Mouse (Mus musculus): Measurements from ENCODE around the gene Htra2. TPM values are rescaled to one million over a fixed set of nuclear protein-coding genes. Genes with fewer than 3 reads are reported as not detected.

The Htra2 gene
- polyA plus RNA-seq, 1 experiment: 49.3 TPM

DNA sequence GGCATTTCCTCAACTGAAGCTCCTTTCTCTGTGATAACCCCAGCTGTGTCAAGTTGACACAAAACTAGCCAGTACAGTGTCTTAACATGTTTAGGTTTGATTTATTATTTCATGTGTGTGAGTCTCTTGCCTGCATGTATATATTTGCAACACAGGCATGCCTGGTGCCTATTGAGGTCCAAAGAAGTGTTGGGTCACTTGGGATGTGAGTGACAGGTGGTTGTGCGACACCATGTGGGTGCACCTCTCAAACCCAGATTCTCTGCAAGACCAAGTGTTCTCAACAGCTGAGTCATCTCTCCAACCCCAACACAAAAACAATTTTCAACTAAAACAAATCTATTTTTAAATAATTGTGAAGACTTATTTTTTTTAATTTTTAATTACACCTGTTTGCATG, 52.0 kb downstream of the Htra2 start:
- H3K4me3 ChIP-seq (replicated peaks; ENCODE audit: extremely low read depth, low read depth, low read length): no peak overlapping the region
- TF ChIP-seq CTCF (IDR thresholded peaks at IDR 0.05; ENCODE audit: insufficient read depth, low read length): no peak
- no peak for TF ChIP-seq POLR2A (IDR thresholded peaks at IDR 0.05; ENCODE audit: borderline replicate concordance, extremely low read depth, low read depth, low read length)
- H3K4me1 ChIP-seq (ENCODE audit: control insufficient read depth, insufficient read depth, low read length): peaks cover 10% of the 10 kb centered on the region
- 100% methylated on average over 1 of the region's 1 CpGs for WGBS
- no peak for DNase-seq

Other genes with a start within 250 kb of the Htra2 start
- gene Sema4f, start 115.5 kb downstream of the Htra2 start, polyA plus RNA-seq (2012; rRNA removed): 15.3 and 18.3 TPM in 2 replicates
- gene M1ap, start 108.4 kb downstream of the Htra2 start, polyA plus RNA-seq (2012; rRNA removed): 2.3 and 3.5 TPM in 2 replicates
- 12.6 and 15.1 TPM in 2 replicates for gene Dok1, start 21.8 kb downstream of the Htra2 start, polyA plus RNA-seq (2012; rRNA removed)
- 6.7 and 8.5 TPM in 2 replicates for gene Loxl3, start 21.1 kb downstream of the Htra2 start, polyA plus RNA-seq (2012; rRNA removed)
- gene Aup1, start 752 bp downstream of the Htra2 start, polyA plus RNA-seq (2012; rRNA removed): 389 and 538 TPM in 2 replicates
- gene Dqx1, start 2.6 kb upstream of the Htra2 start, polyA plus RNA-seq (2012; rRNA removed): 3.6 and 4.3 TPM in 2 replicates
- 0.09 and 0.22 TPM in 2 replicates for gene Tlx2, start 15.0 kb upstream of the Htra2 start, polyA plus RNA-seq (2012; rRNA removed)
- 11.0 and 18.5 TPM in 2 replicates for gene Pcgf1, start 22.6 kb upstream of the Htra2 start, polyA plus RNA-seq (2012; rRNA removed)
- gene Lbx2, start 31.1 kb upstream of the Htra2 start, polyA plus RNA-seq (2012; rRNA removed): 4.6 and 9.7 TPM in 2 replicates
- gene Ccdc142, start 46.3 kb upstream of the Htra2 start, polyA plus RNA-seq (2012; rRNA removed): 10.2 TPM in 2 replicates
- gene Gm42688, start 46.3 kb upstream of the Htra2 start, polyA plus RNA-seq (2012; rRNA removed): 5.4 and 5.5 TPM in 2 replicates
- 60.3 and 68.7 TPM in 2 replicates for gene Mrpl53, start 53.8 kb upstream of the Htra2 start, polyA plus RNA-seq (2012; rRNA removed)
- gene Mogs, start 60.2 kb upstream of the Htra2 start, polyA plus RNA-seq (2012; rRNA removed): 40.6 and 44.1 TPM in 2 replicates
- 174 and 211 TPM in 2 replicates for gene Wbp1, start 66.3 kb upstream of the Htra2 start, polyA plus RNA-seq (2012; rRNA removed)
- gene Ino80b, start 70.2 kb upstream of the Htra2 start, polyA plus RNA-seq (2012; rRNA removed): 37.0 and 63.4 TPM in 2 replicates
- 110 and 116 TPM in 2 replicates for gene Rtkn, start 80.2 kb upstream of the Htra2 start, polyA plus RNA-seq (2012; rRNA removed)
- gene Wdr54, start 101.1 kb upstream of the Htra2 start, polyA plus RNA-seq (2012; rRNA removed): 5.3 and 6.9 TPM in 2 replicates
- gene 1700003E16Rik, start 101.1 kb upstream of the Htra2 start, polyA plus RNA-seq (2012; rRNA removed): 4.6 and 5.5 TPM in 2 replicates
- 146 and 155 TPM in 2 replicates for gene Dctn1, start 110.6 kb upstream of the Htra2 start, polyA plus RNA-seq (2012; rRNA removed)
- 56.7 and 62.3 TPM in 2 replicates for gene Slc4a5, start 164.6 kb upstream of the Htra2 start, polyA plus RNA-seq (2012; rRNA removed)